In the genomic region with DNA sequence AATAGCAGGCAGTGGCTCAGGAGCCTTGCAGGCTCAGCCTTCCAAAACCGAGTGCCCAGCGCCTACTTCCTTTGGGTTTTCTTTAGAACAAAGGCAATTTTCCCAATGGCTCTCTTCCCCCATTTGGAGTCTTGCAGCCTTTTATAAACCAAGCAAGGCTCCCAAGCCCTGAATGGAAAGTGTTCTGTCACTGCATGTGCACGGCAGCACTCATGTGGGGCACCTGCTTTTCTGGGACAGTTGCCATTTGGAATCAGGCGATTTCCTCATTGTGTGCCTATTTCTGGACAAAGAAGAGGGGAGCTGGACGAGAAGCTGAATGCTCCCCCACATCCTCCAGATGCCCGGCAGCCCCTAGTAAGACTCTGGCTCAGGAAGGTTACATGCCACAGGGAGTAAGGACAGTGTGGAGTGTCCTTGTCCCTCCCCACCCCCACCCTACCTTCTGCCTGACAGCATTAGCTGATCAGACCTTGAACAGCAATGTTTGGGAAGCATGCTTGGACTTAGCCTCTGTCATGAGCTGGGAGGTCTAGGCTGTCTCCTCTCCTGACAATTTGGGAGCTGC, we compare ENCODE assay signal across 10 mouse cellular contexts. TPM values are rescaled to one million over a fixed set of nuclear protein-coding genes. Genes with fewer than 3 reads are reported as not detected.
DNase-seq lines count a peak whose midpoint lies in the region; ATAC-seq lines count a peak whose summit lies in the region.
"Had no signal": no experiment of that assay in that cellular context is flagged by ENCODE, and none has a peak within 500 bp of the region (broad histone marks: within the 10 kb centered on the region; RNA-seq: fewer than 3 reads in every experiment).

No protein-coding gene starts in this region.

- no peaks in the 10 kb centered on the region for H3K27me3 ChIP-seq in hindbrain, embryonic 15.5 days
- H3K27me3 ChIP-seq in hindbrain, embryonic 12.5 days: no peaks in the 10 kb centered on the region
- no peaks in the 10 kb centered on the region for H3K27me3 ChIP-seq in heart, embryonic 13.5 days (replicated peaks)
- H3K27me3 ChIP-seq: embryonic facial prominence, embryonic 12.5 days had no signal

- H3K4me2 ChIP-seq in hindbrain, embryonic 15.5 days: no peak overlapping the region
- no peak overlapping the region for H3K4me2 ChIP-seq in hindbrain, embryonic 12.5 days (replicated peaks)
- peak overlapping the region; percentile 28 for H3K4me2 ChIP-seq in heart, embryonic 13.5 days
- H3K4me2 ChIP-seq: embryonic facial prominence, embryonic 12.5 days had no signal

- no peaks in the 10 kb centered on the region for H3K9me3 ChIP-seq in hindbrain, embryonic 15.5 days
- H3K9me3 ChIP-seq in hindbrain, embryonic 12.5 days (replicated peaks): no peaks in the 10 kb centered on the region
- no peaks in the 10 kb centered on the region for H3K9me3 ChIP-seq in heart, embryonic 13.5 days
- H3K9me3 ChIP-seq: embryonic facial prominence, embryonic 12.5 days had no signal

- peak overlapping the region; percentile 39; the same call in 1 of the 2 replicates for H3K27ac ChIP-seq in hindbrain, embryonic 15.5 days (replicated peaks)
- H3K27ac ChIP-seq in hindbrain, embryonic 12.5 days: no peak overlapping the region
- H3K27ac ChIP-seq in heart, embryonic 13.5 days (replicated peaks): peak overlapping the region; percentile 70
- H3K27ac ChIP-seq: embryonic facial prominence, embryonic 12.5 days; macrophage had no signal

- peak; percentile 78 for DNase-seq in cerebellum, adult 9-11 months
- DNase-seq in left cerebral cortex, adult 8-10 months (ENCODE audit: low spot score in 2 of 2): peak; percentile 9 to 73
- peak; percentile 52 to 60 for DNase-seq in right cerebral cortex, adult 2 months (ENCODE audit: low spot score in 2 of 2)
- no peak for DNase-seq in spleen, adult 12 weeks (ENCODE audit: low spot score)

- no peak overlapping the region for H3K4me3 ChIP-seq in hindbrain, embryonic 15.5 days
- H3K4me3 ChIP-seq in hindbrain, embryonic 12.5 days: no peak overlapping the region
- no peak overlapping the region for H3K4me3 ChIP-seq in heart, embryonic 13.5 days
- H3K4me3 ChIP-seq: embryonic facial prominence, embryonic 12.5 days had no signal

- no peak overlapping the region for H3K9ac ChIP-seq in hindbrain, embryonic 15.5 days
- H3K9ac ChIP-seq in hindbrain, embryonic 12.5 days: no peak overlapping the region
- no peak overlapping the region for H3K9ac ChIP-seq in heart, embryonic 13.5 days
- H3K9ac ChIP-seq: embryonic facial prominence, embryonic 12.5 days had no signal

- peak; percentile 51; the same call in 1 of the 2 replicates for ATAC-seq in hindbrain, embryonic 15.5 days (ENCODE audit: low FRiP score, low read depth)
- ATAC-seq in hindbrain, embryonic 12.5 days (ENCODE audit: low FRiP score): no peak
- ATAC-seq in heart, embryonic 13.5 days (ENCODE audit: extremely low read depth, insufficient number of reproducible peaks, low FRiP score, low TSS enrichment): 0 out of 2 replicates have a peak, but pooled peaks have one; percentile 51
- no peak for ATAC-seq in megakaryocyte, adult 5-6 weeks (ENCODE audit: poor library complexity, severe bottlenecking)

- no peaks in the 10 kb centered on the region for H3K36me3 ChIP-seq in hindbrain, embryonic 15.5 days
- no peaks in the 10 kb centered on the region for H3K36me3 ChIP-seq in hindbrain, embryonic 12.5 days
- no peaks in the 10 kb centered on the region for H3K36me3 ChIP-seq in heart, embryonic 13.5 days
- H3K36me3 ChIP-seq: embryonic facial prominence, embryonic 12.5 days had no signal

- 37% methylated on average over 6 of the region's 6 CpGs for WGBS in hindbrain, embryonic 15.5 days
- WGBS in hindbrain, embryonic 12.5 days: 60% methylated on average over 6 of the region's 6 CpGs
- WGBS in heart, embryonic 13.5 days: 40% methylated on average over 6 of the region's 6 CpGs

- peaks cover 12% of the 10 kb centered on the region for H3K4me1 ChIP-seq in hindbrain, embryonic 15.5 days (replicated peaks)
- no peaks in the 10 kb centered on the region for H3K4me1 ChIP-seq in hindbrain, embryonic 12.5 days
- H3K4me1 ChIP-seq in heart, embryonic 13.5 days: peaks cover 16% of the 10 kb centered on the region
- H3K4me1 ChIP-seq: embryonic facial prominence, embryonic 12.5 days had no signal

RNA-seq across cellular contexts. Expression of a gene that starts 43.6 kb away (rescaled TPM):
- polyA plus RNA-seq in hindbrain, embryonic 15.5 days (2015; fragmentation: Nextera tagmentation; extraction: Ambion mirVana): 43.6 and 45.3 TPM in 2 replicates
- polyA plus RNA-seq in hindbrain, embryonic 12.5 days (2016; fragmentation: Nextera tagmentation; extraction: Ambion mirVana): 49.4 and 49.8 TPM in 2 replicates
- polyA plus RNA-seq in heart, embryonic 13.5 days (2015; fragmentation: Nextera tagmentation; extraction: Ambion mirVana): 6.6 and 7.6 TPM in 2 replicates
- total RNA-seq in left cerebral cortex, adult 8-10 months (2022): 10 to 100 TPM; 36.6 to 40.7 (median 39.0) TPM
- total RNA-seq in megakaryocyte, adult 5-6 weeks (2015): 25.3 and 27.4 TPM in 2 replicates
- total RNA-seq in megakaryocyte, adult 5-6 weeks (2017): 36.0 and 39.1 TPM in 2 replicates

Comparison
In these comparisons a context has a peak if more than half of its experiments do, and no peak if none do; other contexts are left out.
1. ATAC-seq: peak in hindbrain, embryonic 15.5 days (single experiment) and heart, embryonic 13.5 days (single experiment); none in hindbrain, embryonic 12.5 days (single experiment) and megakaryocyte, adult 5-6 weeks (single experiment).